Mouse (Mus musculus): ENCODE measurements around the gene Pbx1. TPM values are rescaled to one million over a fixed set of nuclear protein-coding genes. Genes with fewer than 3 reads are reported as not detected.
"Not testable (repeated sequence)": the region's sequence is repeated elsewhere in the genome, so short reads cannot be mapped to it uniquely, and the experiment has no call there.

The Pbx1 gene
- total RNA-seq (2021): 100 to 1,000 TPM; 130 to 145 TPM
- long read RNA-seq, experiment 1, partial matches to known transcripts: 10 of 33 reads
- long read RNA-seq, experiment 1, other reads (novel, unspliced or antisense): 23 of 33 reads
- long read RNA-seq, experiment 2, partial matches to known transcripts: 8 of 23 reads
- long read RNA-seq, experiment 2, other reads (novel, unspliced or antisense): 15 of 23 reads

DNA sequence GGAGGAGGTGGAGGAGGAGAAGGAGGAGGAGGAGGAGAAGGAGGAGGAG lies at the start of gene Pbx1:
Gene Pbx1 (minus strand): TSS at position 39 of the 49 bp plus-strand sequence.
- intact Hi-C loops (cut with DNase I): loop anchor here (5.0 to 10.0 kb wide), 3 partner anchors 220 to 485 kb away; no protein-coding TSS in a partner anchor
- DNase-seq (ENCODE audit: low spot score in 2 of 2): not testable (repeated sequence)

DNA sequence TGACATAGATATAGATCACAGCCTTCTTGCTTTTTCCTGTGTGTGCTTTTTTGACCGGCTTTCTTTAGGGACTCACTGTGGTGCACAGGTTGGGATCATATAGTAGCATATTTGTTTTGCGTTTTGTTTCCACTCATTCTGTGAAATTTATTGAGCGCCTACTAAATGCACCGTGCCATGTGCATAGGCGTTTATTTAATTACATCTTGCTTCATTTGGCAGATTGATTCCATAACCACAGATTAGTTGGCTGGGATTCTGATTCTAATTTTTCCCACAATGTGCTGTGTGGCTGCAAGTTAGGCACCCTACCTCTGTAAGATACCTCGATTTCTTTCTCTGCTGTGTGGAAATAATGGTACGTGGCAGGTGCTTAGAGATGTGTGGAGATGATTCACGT lies 47.6 kb upstream of the Pbx1 start:
- no peak for DNase-seq (ENCODE audit: low spot score in 2 of 2)
- intact Hi-C loops (cut with DNase I): no loop called here

- DNase-seq (ENCODE audit: low spot score in 2 of 2): no peak
- intact Hi-C loops (cut with DNase I): no loop called here
Observed at GRCm38 (mm10) chr1:168478829-168479228, 46.8 kb upstream of the Pbx1 start.

DNA sequence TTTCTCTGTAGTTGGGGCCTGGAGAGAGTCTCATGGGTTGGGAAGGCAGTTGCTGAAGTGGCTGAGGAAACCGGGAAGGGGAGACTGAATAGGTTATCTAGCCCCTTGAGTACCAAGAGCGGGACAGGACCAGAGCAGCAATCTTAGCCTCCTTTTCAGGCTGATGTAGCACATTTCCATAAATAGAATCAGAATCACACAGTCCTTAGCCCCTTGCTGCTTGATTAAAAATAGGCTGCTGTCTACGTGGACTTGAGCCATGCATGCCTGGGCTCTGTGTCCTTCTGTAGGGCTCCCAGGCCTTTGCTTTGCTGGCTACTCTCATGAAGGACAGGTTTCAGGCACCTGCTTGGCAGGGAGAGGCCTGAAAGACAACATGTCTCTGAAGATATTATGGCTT lies 44.8 kb upstream of the Pbx1 start:
- intact Hi-C loops (cut with DNase I): no loop called here
- no peak for DNase-seq (ENCODE audit: low spot score in 2 of 2)

DNA sequence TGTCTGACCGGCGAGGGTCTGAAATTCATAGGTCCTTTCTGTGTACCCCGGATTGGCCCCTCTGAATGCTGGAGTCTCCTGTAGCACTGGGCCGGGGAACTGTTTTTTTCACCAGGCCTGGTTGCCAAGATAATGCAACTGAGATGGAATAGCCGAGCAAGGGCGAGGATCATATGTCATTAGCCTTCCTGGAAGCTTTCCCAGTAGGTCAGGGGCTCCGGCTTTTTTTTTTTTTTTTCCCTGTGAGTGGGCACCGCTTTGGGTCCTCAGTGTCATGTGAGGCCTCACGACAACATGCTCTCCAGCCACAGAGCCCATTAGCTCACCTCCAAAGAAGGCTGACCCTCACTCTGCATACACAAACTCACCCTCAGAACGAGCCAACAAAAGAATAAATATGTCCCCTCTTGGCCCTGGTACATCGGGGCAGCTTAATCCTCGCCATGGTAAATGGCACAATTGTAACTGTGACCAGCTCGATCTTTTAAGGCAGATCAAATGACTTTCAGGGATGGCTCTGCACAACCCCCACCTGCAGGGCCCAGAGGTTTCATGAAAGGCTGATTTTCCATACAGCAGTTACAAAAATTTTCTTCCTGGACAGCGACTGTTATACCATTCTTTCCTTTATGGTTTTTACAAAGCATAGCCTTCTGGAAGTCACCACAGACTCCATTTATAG lies 44.3 kb upstream of the Pbx1 start:
- intact Hi-C loops (cut with DNase I): no loop called here
- no peak for DNase-seq (ENCODE audit: low spot score in 2 of 2)

DNA sequence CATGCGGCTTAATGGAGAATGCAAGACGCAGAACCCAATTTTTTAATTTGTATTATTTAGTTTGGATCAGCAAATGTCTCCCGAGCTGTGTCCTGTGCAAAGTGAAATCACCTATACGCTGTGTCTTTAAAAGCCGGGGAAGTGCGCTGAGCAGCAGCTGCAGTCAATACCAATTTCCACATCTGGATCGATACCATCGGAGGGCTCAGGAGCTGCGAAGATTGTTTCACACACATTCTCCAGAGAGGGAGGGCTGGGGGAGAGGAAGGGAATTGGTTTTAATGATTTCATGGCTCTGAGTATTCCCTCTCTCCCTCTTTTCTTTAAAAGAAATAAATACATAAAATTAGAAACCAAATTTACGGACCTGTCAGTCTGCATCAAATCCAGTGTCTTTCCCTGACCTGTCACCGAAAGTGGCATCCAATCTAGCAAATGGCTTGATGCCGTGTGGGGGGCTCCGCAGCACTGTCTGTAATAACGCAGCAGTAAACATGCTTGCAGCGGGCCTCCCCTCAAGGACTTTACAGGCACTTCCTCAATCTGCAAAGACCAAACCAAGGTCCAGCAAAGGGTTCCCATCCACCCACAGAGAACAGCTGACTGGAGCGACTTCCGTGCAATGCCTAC lies 43.6 kb upstream of the Pbx1 start:
- DNase-seq (ENCODE audit: low spot score in 2 of 2): no peak
- intact Hi-C loops (cut with DNase I): no loop called here

- intact Hi-C loops (cut with DNase I): no loop called here
- peak in 1 of 2 experiments; percentile 9 for DNase-seq (ENCODE audit: low spot score in 2 of 2)
Observed at GRCm38 (mm10) chr1:168473255-168474069, 41.4 kb upstream of the Pbx1 start.

DNA sequence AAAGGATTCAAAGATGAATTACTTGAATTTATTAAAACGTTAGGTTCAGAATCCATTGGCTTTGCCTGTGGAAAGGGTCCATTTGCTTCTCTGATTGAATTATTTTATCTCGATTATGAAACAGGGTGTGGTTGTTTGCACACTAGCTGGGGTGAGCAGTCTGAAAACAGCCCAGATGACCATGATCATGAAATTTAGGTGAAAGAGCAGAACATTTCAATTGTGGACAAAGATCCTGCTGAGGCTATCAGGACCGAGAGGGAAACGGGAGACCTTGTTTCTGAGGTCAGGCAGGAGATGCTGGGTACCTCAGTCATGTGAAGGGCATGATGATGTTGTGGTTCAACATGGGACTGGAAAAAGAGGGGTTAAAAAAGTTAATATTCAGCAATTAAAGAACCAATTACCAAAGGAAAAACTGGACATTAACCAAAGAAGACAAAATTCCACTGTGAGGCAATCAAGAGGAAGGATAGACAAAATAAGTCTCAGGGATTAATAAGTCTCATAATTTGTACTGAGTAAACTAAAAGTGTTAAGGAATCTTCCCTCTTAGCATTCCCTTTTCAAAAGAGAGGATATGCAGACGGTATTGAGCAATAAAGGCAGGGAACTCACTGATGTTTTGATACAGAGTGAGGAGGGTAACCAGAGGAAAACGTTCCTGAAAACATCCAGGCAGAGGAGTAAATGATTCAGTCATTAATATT lies 40.6 kb upstream of the Pbx1 start:
- no peak for DNase-seq (ENCODE audit: low spot score in 2 of 2)
- intact Hi-C loops (cut with DNase I): no loop called here

GRCm38 (mm10) chr1:168459426-168459825 lies 27.4 kb upstream of the Pbx1 start:
- intact Hi-C loops (cut with DNase I): no loop called here
- no peak for DNase-seq (ENCODE audit: low spot score in 2 of 2)

DNA sequence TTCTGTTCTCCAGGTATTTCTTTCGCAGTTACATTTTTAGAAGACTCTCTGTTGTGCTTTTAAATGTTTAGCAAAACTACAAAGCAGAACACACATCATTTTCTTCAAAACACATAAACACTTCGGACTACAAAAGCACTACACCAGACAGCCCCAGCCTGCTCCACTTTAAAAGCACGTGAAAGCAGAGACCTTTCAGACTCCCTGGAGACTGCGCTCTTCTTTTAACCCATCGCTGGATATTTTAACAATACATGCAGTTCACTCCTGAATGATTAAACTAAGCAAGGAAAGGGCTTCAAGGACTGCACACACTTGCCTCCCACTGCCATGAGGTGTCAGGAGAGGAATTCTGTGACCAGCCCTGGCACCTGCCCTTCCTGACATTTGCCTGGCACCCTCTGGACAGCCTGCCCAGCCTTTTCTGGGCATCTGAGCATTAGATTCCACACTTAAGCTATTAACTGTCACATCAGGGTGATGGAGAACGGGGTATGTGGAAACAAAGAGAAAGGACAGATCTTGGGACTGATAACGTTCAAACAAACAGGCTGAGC lies 25.2 kb upstream of the Pbx1 start:
- no peak for DNase-seq (ENCODE audit: low spot score in 2 of 2)
- intact Hi-C loops (cut with DNase I): no loop called here

- no peak for DNase-seq (ENCODE audit: low spot score in 2 of 2)
- intact Hi-C loops (cut with DNase I): no loop called here
Observed at GRCm38 (mm10) chr1:168455178-168455577, 23.1 kb upstream of the Pbx1 start.

DNA sequence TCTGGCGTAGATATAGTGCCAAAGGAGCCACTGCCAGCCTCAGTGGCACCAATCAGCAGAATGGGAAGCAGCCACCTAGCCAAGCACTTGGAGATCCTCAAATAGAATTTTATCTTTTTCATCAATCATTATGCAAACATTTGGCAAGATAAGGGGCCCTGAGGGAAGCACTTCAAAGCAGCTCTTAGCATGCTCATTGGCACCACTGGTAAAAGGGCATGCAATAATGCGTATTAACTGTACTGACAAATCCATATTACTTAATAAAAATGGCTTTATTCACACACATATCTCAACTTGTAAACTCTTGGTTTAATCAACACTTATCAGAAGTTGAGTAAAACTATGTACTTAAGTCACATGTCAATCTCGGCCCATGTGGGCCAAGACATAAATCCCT lies 1.6 kb upstream of the Pbx1 start:
- intact Hi-C loops (cut with DNase I): loop anchor here (5.0 to 10.0 kb wide), 3 partner anchors 221 to 486 kb away; no protein-coding TSS in a partner anchor
- DNase-seq (ENCODE audit: low spot score in 2 of 2): no peak

DNA sequence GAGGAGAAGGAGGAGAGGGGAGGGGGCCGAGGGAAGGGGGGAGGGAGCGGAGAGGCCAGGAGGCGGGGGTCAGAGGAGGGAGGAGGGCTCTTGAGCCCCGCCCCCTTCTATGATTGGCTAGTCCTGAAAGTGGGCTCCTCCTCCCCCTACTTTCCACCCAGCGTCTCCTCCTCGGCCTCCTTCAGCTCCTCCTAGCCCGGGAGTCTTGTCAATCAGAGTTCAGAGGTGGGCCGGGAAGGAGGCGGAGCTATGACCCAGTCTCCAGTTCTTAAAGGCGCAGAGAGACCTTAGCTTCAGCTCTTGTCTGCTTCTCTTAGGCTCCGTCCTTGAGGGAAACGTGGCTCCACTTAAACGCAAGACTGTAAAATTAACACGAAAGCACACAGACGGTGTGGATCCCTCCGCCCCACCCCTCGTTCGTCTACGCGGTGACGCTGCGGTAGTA lies 233 bp upstream of the Pbx1 start:
- intact Hi-C loops (cut with DNase I): loop anchor here (5.0 to 10.0 kb wide), 3 partner anchors 220 to 485 kb away; no protein-coding TSS in a partner anchor

GRCm38 (mm10) chr1:168431711-168432231 lies 299 bp downstream of the Pbx1 start:
- no peak for DNase-seq (ENCODE audit: low spot score in 2 of 2)
- intact Hi-C loops (cut with DNase I): loop anchor here (5.0 to 10.0 kb wide), 3 partner anchors 219 to 484 kb away; no protein-coding TSS in a partner anchor

More for the DNA sequence above, 233 bp upstream of the Pbx1 start:
- peak; percentile 97 to 99 for DNase-seq (ENCODE audit: low spot score in 2 of 2)

DNA sequence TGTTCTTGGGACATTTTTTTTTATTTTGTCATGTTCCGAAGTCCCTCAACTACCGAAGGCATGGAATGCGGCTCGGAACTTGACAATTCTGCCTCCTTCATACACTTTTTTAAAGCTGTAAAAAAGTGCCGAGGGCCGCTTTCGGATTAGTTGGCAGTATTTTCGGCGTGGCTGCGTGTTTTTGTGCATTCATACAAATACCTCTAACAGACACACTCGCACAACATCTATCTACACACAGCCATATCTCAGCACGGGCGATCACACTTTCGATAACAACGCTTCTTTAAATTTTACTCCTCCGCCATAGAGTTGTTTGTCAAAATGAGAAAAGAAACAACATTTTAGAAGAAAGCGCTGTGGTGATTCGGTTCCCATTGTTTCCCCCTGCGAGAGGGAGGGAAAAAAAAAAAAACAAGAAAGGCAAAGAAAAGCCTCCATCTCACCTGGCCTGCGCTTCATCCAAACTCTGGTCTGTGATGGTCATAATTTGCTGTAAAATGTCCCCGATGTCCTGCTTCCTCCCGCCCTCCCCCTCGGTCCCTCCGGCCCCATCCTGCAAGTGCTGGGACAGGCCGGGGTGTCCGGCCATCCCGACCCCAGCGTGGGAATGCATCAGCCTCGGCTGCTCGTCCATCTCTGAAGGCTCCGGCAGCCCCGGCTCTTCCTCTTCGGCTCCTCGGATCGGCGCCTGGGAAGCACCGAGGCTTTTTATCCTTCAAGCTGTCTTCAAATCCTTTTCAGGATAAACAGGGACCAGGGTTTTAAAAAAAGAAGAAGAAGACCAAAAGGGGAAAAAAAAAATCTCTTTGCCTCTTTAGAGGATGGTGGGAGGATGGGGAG lies 981 bp downstream of the Pbx1 start:
- no peak for DNase-seq (ENCODE audit: low spot score in 2 of 2)
- intact Hi-C loops (cut with DNase I): loop anchor here (5.0 to 10.0 kb wide), 3 partner anchors 219 to 484 kb away; no protein-coding TSS in a partner anchor

DNA sequence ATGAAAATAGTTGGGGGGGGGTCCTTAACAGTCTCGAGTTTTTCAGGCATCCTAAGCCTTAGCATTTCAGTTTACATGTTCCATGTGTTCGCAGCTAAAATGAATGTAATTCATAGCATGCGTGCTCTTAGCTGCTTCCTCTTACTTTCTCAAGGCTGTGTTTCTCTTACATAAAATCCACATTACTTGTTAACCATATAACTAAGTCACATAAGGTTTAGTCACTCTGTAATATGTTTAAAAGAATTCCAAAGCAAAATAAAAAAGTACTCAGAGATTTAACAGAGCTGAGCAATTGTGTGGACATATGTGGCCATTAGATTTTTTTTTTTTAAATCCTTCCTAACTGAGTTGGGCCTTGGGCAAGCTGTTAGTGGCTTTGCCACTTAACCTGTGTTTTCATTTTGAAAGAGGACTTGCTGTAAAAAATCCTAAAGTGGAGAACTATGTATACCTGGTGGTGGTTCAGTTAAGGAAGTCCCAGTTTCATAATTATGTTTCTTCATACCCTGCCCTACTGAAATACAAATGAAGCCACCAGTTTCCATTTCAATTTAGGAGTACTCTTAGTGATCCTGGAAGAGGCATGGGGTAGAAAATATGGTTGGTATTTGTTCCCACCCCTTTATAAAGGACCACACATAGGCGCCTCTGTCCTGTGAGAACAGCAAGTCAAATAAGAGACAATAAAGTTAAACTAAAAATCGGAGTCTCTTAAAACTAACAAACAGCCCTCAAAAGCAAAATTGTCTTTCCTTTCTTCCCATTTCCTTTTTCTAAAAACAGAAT lies 2.0 kb downstream of the Pbx1 start:
- no peak for DNase-seq (ENCODE audit: low spot score in 2 of 2)
- intact Hi-C loops (cut with DNase I): loop anchor here (5.0 to 10.0 kb wide), 6 partner anchors 53 to 915 kb away; no protein-coding TSS in a partner anchor

DNA sequence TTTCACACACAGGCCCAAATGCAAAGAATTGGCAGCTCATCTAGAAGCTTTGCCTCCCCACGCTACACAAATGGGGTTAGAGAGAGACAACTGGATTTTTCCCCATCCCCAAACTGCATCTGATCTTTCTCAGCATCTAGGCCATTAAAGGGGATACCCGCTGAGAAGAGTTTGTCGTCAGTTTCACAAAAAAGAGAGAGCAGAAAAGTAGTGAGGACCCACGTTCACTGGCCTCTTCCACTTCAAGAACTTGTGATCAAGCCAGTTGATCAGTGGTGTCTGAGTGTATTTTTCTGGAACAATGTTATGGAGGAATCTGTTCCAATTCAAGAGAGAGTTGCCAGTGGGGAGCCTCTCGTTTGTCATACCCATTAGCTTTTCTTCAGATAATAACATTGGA lies 2.7 kb downstream of the Pbx1 start:
- DNase-seq (ENCODE audit: low spot score in 2 of 2): no peak
- intact Hi-C loops (cut with DNase I): loop anchor here (5.0 to 10.0 kb wide), 3 partner anchors 52 to 915 kb away; no protein-coding TSS in a partner anchor
